Mouse (Mus musculus): ENCODE data around the gene Lhfp.
"Not testable (repeated sequence)": the region's sequence is repeated elsewhere in the genome, so short reads cannot be mapped to it uniquely, and the experiment has no call there.

Gene Lhfp

GRCm38 (mm10) chr3:53100210-53100609 is 58.9 kb downstream of the Lhfp start:
- no peak for DNase-seq (ENCODE audit: low spot score)

- no peak for DNase-seq (ENCODE audit: low spot score)
Measured at GRCm38 (mm10) chr3:53100803-53101202, 59.5 kb downstream of the Lhfp start.

GRCm38 (mm10) chr3:53101711-53102110 is 60.4 kb downstream of the Lhfp start:
- DNase-seq (ENCODE audit: low spot score): no peak

GRCm38 (mm10) chr3:53102131-53102756 is 60.9 kb downstream of the Lhfp start:
- DNase-seq (ENCODE audit: low spot score): no peak

- no peak for DNase-seq (ENCODE audit: low spot score)
Measured at GRCm38 (mm10) chr3:53102757-53103153, 61.4 kb downstream of the Lhfp start.

GRCm38 (mm10) chr3:53108594-53109373 is 67.5 kb downstream of the Lhfp start:
- no peak for DNase-seq (ENCODE audit: low spot score)

GRCm38 (mm10) chr3:53109879-53110278 is 68.6 kb downstream of the Lhfp start:
- peak; percentile 71 for DNase-seq (ENCODE audit: low spot score)

GRCm38 (mm10) chr3:53112048-53112447 is 70.7 kb downstream of the Lhfp start:
- DNase-seq (ENCODE audit: low spot score): no peak

GRCm38 (mm10) chr3:53118755-53119154 is 77.4 kb downstream of the Lhfp start:
- not testable (repeated sequence) for DNase-seq (ENCODE audit: low spot score)

- DNase-seq (ENCODE audit: low spot score): no peak
Measured at GRCm38 (mm10) chr3:53119978-53120377, 78.7 kb downstream of the Lhfp start.

GRCm38 (mm10) chr3:53125495-53125894 is 84.2 kb downstream of the Lhfp start:
- DNase-seq (ENCODE audit: low spot score): no peak

GRCm38 (mm10) chr3:53138785-53139184 is 97.5 kb downstream of the Lhfp start:
- no peak for DNase-seq (ENCODE audit: low spot score)

GRCm38 (mm10) chr3:53139205-53139604 is 97.9 kb downstream of the Lhfp start:
- no peak for DNase-seq (ENCODE audit: low spot score)

GRCm38 (mm10) chr3:53139642-53140041 is 98.3 kb downstream of the Lhfp start:
- no peak for DNase-seq (ENCODE audit: low spot score)

- no peak for DNase-seq (ENCODE audit: low spot score)
Measured at GRCm38 (mm10) chr3:53142528-53142927, 101.2 kb downstream of the Lhfp start.

GRCm38 (mm10) chr3:53145526-53145925 is 104.2 kb downstream of the Lhfp start:
- DNase-seq (ENCODE audit: low spot score): no peak

GRCm38 (mm10) chr3:53145946-53146345 is 104.6 kb downstream of the Lhfp start:
- DNase-seq (ENCODE audit: low spot score): no peak

- DNase-seq (ENCODE audit: low spot score): no peak
Measured at GRCm38 (mm10) chr3:53147001-53147400, 105.7 kb downstream of the Lhfp start.

- DNase-seq (ENCODE audit: low spot score): no peak
Measured at GRCm38 (mm10) chr3:53148751-53149150, 107.4 kb downstream of the Lhfp start.

- no peak for DNase-seq (ENCODE audit: low spot score)
Measured at GRCm38 (mm10) chr3:53149625-53150320, 108.4 kb downstream of the Lhfp start.

GRCm38 (mm10) chr3:53151081-53151480 is 109.8 kb downstream of the Lhfp start:
- no peak for DNase-seq (ENCODE audit: low spot score)

GRCm38 (mm10) chr3:53151607-53152006 is 110.3 kb downstream of the Lhfp start:
- DNase-seq (ENCODE audit: low spot score): no peak

- DNase-seq (ENCODE audit: low spot score): no peak
Measured at GRCm38 (mm10) chr3:53161963-53162362, 120.6 kb downstream of the Lhfp start.
